Mouse (Mus musculus) layer of hippocampus, postnatal 36 days (tissue): ENCODE measurements around the gene Sez6l. TPM values are rescaled to one million over a fixed set of nuclear protein-coding genes. Genes with fewer than 3 reads are reported as not detected.

Experiments
- DNase-seq, 2 experiments: peaks; one replicate each; pipeline ENCODE4 v3.0.0; 2022
- total RNA-seq, 2 experiments: library from RNA; stranded (reverse); gene quantifications; 2 replicates each; pipeline ENCODE4 v1.2.3; 2021

Gene Sez6l
- total RNA-seq: 100 to 1,000 TPM; 224 to 226 TPM

DNA sequence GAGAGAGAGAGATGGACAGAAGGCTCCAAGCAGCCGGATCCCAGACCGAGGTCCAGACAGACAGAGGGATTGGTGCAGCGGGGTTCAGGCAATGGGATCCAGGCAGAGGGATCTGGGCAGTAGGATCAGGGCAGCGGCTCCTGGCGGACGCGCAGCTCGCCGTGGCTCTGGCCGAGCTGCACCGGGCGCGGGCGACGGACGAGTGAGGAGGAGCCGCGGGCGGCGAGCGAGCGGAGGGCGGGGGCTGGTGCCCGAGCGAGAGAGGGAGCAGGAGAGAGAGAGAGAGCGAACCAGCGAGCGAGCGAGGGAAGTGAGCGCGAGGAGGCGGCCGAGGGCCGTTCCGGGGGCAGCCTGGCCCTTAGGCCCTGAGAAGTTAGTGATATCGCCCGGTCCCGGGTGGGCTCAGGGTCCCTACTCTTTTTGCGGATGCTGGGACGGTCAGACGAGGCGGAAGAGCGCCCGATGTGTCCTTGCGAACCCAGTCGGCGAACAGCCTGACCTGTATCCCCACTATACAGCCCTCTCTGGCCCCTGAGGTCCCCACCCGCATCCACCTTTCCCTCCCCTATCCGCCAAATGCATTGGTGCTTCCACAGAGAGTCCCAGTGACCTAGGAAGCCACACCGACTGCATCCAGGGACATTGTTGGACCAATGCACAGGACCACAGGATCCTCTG, at the start of gene Sez6l:
Gene Sez6l, minus strand, starts transcription at position 193 of the 678 bp plus-strand sequence.
- peak; percentile 83 for DNase-seq

DNA sequence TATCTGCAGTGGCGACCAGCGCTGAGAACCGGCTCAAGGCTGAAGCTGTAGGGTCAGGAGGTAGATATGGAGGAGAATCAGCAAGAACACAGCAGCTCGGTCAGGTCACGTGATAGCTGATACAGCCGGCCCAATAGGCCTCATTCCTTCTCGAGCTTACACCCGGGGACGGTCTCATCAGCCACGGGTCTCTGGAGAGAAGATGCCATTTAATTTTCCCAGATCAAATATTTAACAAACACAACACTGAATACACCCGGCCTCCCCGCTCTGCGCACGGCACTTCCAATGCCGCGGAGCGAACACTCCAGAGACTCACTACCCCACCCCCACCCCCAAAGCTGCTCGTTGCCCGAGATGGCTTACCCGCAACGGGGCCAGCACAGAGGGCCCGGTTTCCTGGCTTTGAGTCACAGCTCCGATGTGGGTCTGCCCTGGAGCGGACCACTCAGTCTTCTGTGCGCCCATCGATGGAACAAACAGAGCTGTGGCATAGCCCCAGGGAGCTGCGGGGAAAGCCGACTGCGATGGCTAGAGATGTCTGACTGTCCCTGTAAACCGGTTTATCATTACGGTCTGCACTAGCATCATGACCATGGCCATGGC, 48.7 kb upstream of the Sez6l start:
- no peak for DNase-seq

DNA sequence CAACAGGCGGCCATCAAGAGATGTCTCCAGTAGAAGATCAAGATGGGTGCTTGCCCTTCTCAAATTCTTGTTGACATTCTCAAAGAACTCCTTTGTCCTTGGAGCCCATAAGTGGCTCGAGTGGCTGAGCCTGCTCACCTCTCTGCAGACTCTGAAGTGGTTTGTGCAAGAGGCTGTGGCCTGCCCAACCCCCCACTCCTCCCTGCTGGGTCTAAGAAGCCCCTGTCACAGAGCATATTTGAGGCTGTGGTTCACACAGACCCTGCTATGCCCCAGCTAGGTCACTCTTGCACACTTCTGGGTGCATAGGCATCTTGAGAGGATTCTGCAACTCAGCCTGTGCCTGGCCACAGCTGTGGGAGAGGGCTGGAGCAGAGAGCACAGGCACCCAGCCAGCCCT, 46.0 kb upstream of the Sez6l start:
- no peak for DNase-seq

- DNase-seq: no peak
These were observed 43.3 kb upstream of the Sez6l start for GRCm38 (mm10) chr5:112620256-112620655.

DNA sequence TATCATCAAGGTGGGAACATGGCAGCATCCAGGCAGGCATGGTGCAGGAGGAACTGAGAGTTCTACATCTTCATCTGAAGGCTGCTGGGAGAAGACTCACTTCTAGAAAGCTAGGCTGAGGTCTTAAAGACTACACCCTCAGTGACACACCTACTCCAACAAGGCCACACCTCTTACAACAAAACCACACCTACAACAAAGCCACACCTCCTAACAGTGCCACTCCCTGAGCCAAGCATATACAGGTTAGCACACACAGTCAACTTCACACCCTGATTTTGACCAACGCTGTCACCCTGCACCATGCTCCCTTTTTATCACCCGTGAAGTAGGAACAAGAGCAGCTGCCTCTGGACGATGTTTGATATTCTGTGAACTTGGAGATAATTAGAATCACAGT, 42.4 kb upstream of the Sez6l start:
- no peak for DNase-seq

GRCm38 (mm10) chr5:112617602-112618247, 40.7 kb upstream of the Sez6l start:
- no peak for DNase-seq

- DNase-seq: peak; percentile 68 to 72
These were observed 39.1 kb upstream of the Sez6l start for GRCm38 (mm10) chr5:112615946-112616617.

DNA sequence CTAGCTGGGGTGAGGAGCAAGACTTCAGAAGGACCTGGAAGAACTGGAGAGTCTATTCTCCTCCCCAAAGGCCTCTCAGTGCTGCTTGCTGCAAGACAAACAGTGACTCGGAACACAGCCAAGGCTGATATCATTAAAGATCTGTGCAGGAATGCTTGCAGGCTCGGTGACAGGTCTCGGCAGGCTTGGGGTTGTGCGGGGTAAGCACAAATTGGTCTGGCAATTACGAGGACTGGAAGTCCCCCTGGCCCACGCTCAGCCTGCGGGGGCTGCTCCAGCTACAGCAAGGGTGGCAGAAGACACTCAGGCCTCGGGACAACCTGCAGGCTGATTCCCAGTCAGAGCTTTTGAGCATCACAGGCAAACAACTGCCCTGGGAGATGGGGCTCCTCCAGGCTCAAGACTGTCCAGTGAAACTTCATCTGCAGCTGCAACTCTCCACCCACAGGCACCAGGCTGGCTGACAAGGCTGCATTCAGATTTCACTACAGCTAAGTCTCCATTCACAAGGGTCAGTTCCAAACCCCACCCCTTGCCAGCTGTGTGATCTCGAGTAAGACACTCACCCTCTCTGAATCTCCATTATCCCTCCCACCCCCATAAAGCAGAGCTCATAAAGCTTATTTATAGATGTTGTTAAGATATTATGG, 31.0 kb upstream of the Sez6l start:
- DNase-seq: no peak

DNA sequence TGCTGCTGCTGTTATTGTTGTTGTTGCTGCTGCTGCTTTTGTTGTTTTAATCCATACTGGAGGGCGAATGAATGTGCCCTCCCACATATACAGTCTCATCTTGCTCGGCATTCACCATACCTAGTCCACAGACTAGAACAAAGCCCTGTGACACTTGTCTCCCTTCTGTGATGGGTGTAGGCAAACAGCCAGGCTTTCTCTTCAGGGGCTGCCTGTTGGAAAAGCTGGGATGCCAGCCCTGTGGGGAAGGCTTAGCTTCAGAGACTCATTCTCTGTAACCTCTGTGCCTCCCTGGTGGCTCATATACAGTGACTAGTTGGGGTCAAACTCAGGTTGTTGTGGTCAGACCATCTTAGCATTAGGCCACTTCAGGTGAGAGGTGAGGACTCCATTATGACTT, 30.1 kb upstream of the Sez6l start:
- no peak for DNase-seq

- DNase-seq: no peak
These were observed 28.4 kb upstream of the Sez6l start for GRCm38 (mm10) chr5:112605371-112605770.

GRCm38 (mm10) chr5:112604251-112604650, 27.3 kb upstream of the Sez6l start:
- no peak for DNase-seq

GRCm38 (mm10) chr5:112603594-112603993, 26.6 kb upstream of the Sez6l start:
- no peak for DNase-seq

DNA sequence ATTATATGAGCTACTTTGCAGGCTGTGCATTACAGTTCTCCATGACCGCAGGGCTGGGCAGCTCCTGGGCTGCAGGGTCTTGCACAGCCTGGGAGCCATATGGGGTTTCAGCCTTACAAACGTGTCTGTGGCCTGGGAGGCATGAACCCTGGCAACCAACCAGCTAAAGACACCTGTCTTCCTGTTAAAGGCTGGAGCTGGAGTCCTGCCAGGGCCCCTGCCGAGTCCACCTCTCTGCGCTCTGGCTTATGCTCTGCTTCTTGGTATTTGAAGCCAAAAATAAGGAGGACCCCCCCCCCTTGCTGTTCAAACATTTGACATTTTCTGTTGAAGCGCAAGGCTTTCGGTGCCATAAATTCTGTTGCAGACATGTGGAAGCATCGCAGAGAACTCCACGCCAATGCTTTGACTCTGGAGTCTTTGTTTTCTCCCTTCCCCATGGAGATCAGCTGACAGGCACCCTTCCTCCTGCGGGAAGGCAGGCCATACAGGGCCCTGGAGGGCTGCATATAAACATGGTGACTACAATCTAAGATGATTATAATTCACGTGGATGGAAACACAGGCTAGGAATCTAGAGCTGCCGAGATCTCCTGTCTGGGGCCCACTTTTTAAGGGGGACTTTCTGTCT, 23.4 kb upstream of the Sez6l start:
- DNase-seq: no peak

GRCm38 (mm10) chr5:112599538-112600308, 22.7 kb upstream of the Sez6l start:
- no peak for DNase-seq

- DNase-seq: peak; percentile 55 to 63
These were observed 20.9 kb upstream of the Sez6l start for GRCm38 (mm10) chr5:112597876-112598275.

GRCm38 (mm10) chr5:112597307-112597706, 20.3 kb upstream of the Sez6l start:
- no peak for DNase-seq

- no peak for DNase-seq
These were observed 19.7 kb upstream of the Sez6l start for GRCm38 (mm10) chr5:112596729-112597128.

DNA sequence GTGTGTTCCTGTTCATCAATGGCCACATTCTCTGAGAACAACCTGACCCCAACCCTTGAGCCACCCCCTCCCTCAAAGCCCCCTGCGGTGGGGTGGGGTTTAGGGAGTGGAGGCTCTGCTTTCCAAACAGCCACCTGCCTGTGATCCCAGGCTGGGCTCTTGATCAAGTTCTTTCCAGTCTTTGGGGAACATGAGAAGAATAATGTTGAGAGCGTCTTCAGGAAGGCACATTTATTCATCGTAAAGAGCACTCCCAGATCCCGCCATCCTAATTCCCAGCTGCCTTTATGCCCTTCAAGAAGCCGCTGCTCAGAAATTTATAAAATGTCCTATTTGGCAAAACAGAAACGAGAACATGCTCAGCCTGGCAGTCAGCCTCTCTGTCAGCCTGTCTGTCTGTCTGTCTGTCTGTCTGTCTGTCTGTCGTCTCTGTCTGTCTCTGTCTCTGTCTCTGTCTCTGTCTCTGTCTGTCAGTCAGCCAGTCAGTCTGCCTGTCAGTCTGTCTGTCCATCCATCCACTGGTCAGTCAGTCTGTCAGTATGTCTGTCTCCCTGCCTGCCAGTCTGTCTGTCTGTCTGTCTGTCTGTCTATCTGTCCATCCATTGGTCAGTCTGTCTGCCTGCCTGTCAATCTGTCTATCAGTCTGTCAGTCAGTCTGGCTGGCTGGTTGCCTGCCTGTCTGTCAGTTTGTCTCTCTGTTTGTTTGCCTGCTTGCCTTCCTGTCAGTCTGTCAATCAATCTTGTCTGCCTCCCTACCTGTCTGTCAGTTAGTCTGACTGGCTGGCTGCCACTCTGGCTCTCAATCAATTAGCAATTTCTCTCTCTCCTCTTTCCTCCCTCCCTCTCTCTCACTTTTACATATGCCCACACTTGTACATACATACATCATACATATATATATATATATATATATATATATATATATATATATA, 19.0 kb upstream of the Sez6l start:
- no peak for DNase-seq

DNA sequence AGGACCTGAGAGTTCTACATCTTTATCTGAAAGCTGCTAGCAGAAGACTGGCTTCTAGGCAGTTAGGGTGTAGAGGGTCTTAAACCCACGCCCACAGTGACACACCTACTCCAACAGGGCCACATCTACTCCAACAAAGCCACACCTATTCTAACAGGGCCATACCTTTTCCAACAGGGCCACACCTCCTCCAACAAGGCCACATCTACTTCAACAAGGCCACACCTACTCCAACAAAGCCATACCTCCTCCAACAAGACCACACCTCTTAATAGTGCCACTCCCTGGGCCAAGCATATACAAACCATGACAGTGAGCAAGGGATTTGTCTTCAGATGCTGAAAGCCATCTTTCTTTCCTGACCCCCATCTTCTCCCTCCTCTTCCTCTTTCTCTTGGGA, 14.7 kb upstream of the Sez6l start:
- no peak for DNase-seq

GRCm38 (mm10) chr5:112586071-112586470, 9.1 kb upstream of the Sez6l start:
- no peak for DNase-seq
